Mouse (Mus musculus) liver, embryonic 12.5 days (tissue): ENCODE data around the gene Kcnf1. TPM values are rescaled to one million over a fixed set of nuclear protein-coding genes. Genes with fewer than 3 reads are reported as not detected.
"Not testable (repeated sequence)": the region's sequence is repeated elsewhere in the genome, so short reads cannot be mapped to it uniquely, and the experiment has no call there.

Experiments
- ATAC-seq: fragments of 200-750 bp; cut with Nextera tagmentation; 2 replicates; pipeline ENCODE4 v1.8.0; 2017; ENCODE audit warnings: moderate number of reproducible peaks, mild to moderate bottlenecking, moderate library complexity
- H3K27ac ChIP-seq: fragments of 300-500 bp; sonication (generic); 2 replicates; pipeline ENCODE4 v1.5.1; 2016; ENCODE audit warnings: mild to moderate bottlenecking
- H3K27me3 ChIP-seq: fragments of 300-500 bp; sonication (generic); replicated peaks from 2 replicates; pipeline ENCODE4 v1.6.1; 2016; ENCODE audit warnings: mild to moderate bottlenecking, moderate library complexity
- H3K36me3 ChIP-seq: fragments of 300-500 bp; sonication (generic); 2 replicates; pipeline ENCODE4 v1.6.1; 2016; ENCODE audit warnings: mild to moderate bottlenecking, moderate library complexity
- H3K4me1 ChIP-seq: fragments of 300-500 bp; sonication (generic); 2 replicates; pipeline ENCODE4 v1.6.1; 2016
- H3K4me2 ChIP-seq: fragments of 300-500 bp; sonication (generic); 2 replicates; pipeline ENCODE4 v1.6.1; 2016; ENCODE audit warnings: mild to moderate bottlenecking, moderate library complexity
- H3K4me3 ChIP-seq: fragments of 300-500 bp; sonication (generic); 2 replicates; pipeline ENCODE4 v1.5.1; 2016; ENCODE audit warnings: mild to moderate bottlenecking, moderate library complexity
- H3K9ac ChIP-seq: fragments of 300-500 bp; sonication (generic); 2 replicates; pipeline ENCODE4 v1.6.1; 2016; ENCODE audit warnings: mild to moderate bottlenecking, moderate library complexity
- H3K9me3 ChIP-seq: fragments of 300-500 bp; sonication (generic); replicated peaks from 2 replicates; pipeline ENCODE4 v1.6.1; 2016; ENCODE audit warnings: mild to moderate bottlenecking, moderate library complexity
- WGBS: fragments of 180-500 bp; shearing (Covaris S2); methylation state at CpG from one replicate; pipeline ENCODE4 v1.1.7; 2016; ENCODE audit not compliant: insufficient replicate concordance; 5-methylcytosine and 5-hydroxymethylcytosine counted together
- polyA plus RNA-seq: library from polyadenylated mRNA; unstranded; fragments of >200 nt; fragmentation: Nextera tagmentation; extraction: Ambion mirVana; gene quantifications from 2 replicates; pipeline ENCODE4 v1.2.1, GENCODE M21; 2016

The Kcnf1 gene
- polyA plus RNA-seq, 1 experiment from 2014 or later: 0.49 TPM

- no peaks in the 10 kb centered on the region for H3K27me3 ChIP-seq
- no peak for ATAC-seq
- H3K9me3 ChIP-seq: no peaks in the 10 kb centered on the region
- no peaks in the 10 kb centered on the region for H3K4me1 ChIP-seq
- 48% methylated on average over 1 of the region's 1 CpGs for WGBS
- no peak overlapping the region for H3K9ac ChIP-seq
- no peak overlapping the region for H3K27ac ChIP-seq
- no peak overlapping the region for H3K4me3 ChIP-seq
- no peaks in the 10 kb centered on the region for H3K36me3 ChIP-seq
- H3K4me2 ChIP-seq: no peak overlapping the region
Measured at GRCm38 (mm10) chr12:17155781-17156180, 20.9 kb downstream of the Kcnf1 start.

- Histone ChIP-seq H3K27me3 (no peaks in the 10 kb centered on the region), H3K4me3 (no peak overlapping the region), H3K4me1 (no peaks in the 10 kb centered on the region), H3K9me3 (no peaks in the 10 kb centered on the region), H3K4me2 (no peak overlapping the region), H3K27ac (no peak overlapping the region), H3K9ac (no peak overlapping the region), H3K36me3 (no peaks in the 10 kb centered on the region)
- 59% methylated on average over 7 of the region's 7 CpGs for WGBS
- no peak for ATAC-seq
Measured at GRCm38 (mm10) chr12:17152840-17153239, 23.8 kb downstream of the Kcnf1 start.

- no peak overlapping the region for H3K27ac ChIP-seq
- no peaks in the 10 kb centered on the region for H3K4me1 ChIP-seq
- H3K9ac ChIP-seq: no peak overlapping the region
- no peak for ATAC-seq
- H3K27me3 ChIP-seq: no peaks in the 10 kb centered on the region
- no peak overlapping the region for H3K4me2 ChIP-seq
- 68% methylated on average over 10 of the region's 10 CpGs for WGBS
- no peaks in the 10 kb centered on the region for H3K9me3 ChIP-seq
- H3K4me3 ChIP-seq: no peak overlapping the region
- H3K36me3 ChIP-seq: no peaks in the 10 kb centered on the region
Measured at GRCm38 (mm10) chr12:17148920-17149319, 27.8 kb downstream of the Kcnf1 start.

- Histone ChIP-seq H3K9me3 (no peaks in the 10 kb centered on the region), H3K4me2 (no peak overlapping the region), H3K4me1 (no peaks in the 10 kb centered on the region), H3K27ac (no peak overlapping the region), H3K9ac (no peak overlapping the region), H3K27me3 (no peaks in the 10 kb centered on the region), H3K4me3 (no peak overlapping the region), H3K36me3 (no peaks in the 10 kb centered on the region)
- 26% methylated on average over 2 of the region's 2 CpGs for WGBS
- no peak for ATAC-seq
Measured at GRCm38 (mm10) chr12:17141791-17142190, 34.9 kb downstream of the Kcnf1 start.

GRCm38 (mm10) chr12:17140436-17140835 lies 36.3 kb downstream of the Kcnf1 start:
- H3K27me3 ChIP-seq: no peaks in the 10 kb centered on the region
- no peak overlapping the region for H3K9ac ChIP-seq
- no peaks in the 10 kb centered on the region for H3K36me3 ChIP-seq
- no peak overlapping the region for H3K4me3 ChIP-seq
- ATAC-seq: no peak
- H3K9me3 ChIP-seq: no peaks in the 10 kb centered on the region
- H3K4me1 ChIP-seq: no peaks in the 10 kb centered on the region
- 52% methylated on average over 3 of the region's 3 CpGs for WGBS
- no peak overlapping the region for H3K4me2 ChIP-seq
- H3K27ac ChIP-seq: no peak overlapping the region

- no peak overlapping the region for H3K9ac ChIP-seq
- no peaks in the 10 kb centered on the region for H3K36me3 ChIP-seq
- no peaks in the 10 kb centered on the region for H3K4me1 ChIP-seq
- H3K4me2 ChIP-seq: no peak overlapping the region
- WGBS: 62% methylated on average over 9 of the region's 9 CpGs
- no peak overlapping the region for H3K4me3 ChIP-seq
- H3K27ac ChIP-seq: no peak overlapping the region
- no peak for ATAC-seq
- no peaks in the 10 kb centered on the region for H3K27me3 ChIP-seq
- no peaks in the 10 kb centered on the region for H3K9me3 ChIP-seq
Measured at GRCm38 (mm10) chr12:17134546-17135096, 42.1 kb downstream of the Kcnf1 start.

GRCm38 (mm10) chr12:17132243-17132642 lies 44.4 kb downstream of the Kcnf1 start:
- no peak for ATAC-seq
- Histone ChIP-seq H3K27ac (no peak overlapping the region), H3K4me3 (no peak overlapping the region), H3K27me3 (no peaks in the 10 kb centered on the region), H3K4me1 (no peaks in the 10 kb centered on the region), H3K9me3 (no peaks in the 10 kb centered on the region), H3K9ac (no peak overlapping the region), H3K36me3 (no peaks in the 10 kb centered on the region), H3K4me2 (no peak overlapping the region)
- 64% methylated on average over 8 of the region's 8 CpGs for WGBS

- no peak overlapping the region for H3K4me3 ChIP-seq
- H3K4me1 ChIP-seq: no peaks in the 10 kb centered on the region
- H3K4me2 ChIP-seq: no peak overlapping the region
- no peaks in the 10 kb centered on the region for H3K27me3 ChIP-seq
- no peaks in the 10 kb centered on the region for H3K36me3 ChIP-seq
- ATAC-seq: no peak
- 68% methylated on average over 10 of the region's 10 CpGs for WGBS
- no peaks in the 10 kb centered on the region for H3K9me3 ChIP-seq
- no peak overlapping the region for H3K27ac ChIP-seq
- no peak overlapping the region for H3K9ac ChIP-seq
Measured at GRCm38 (mm10) chr12:17131563-17131962, 45.1 kb downstream of the Kcnf1 start.

- not testable (repeated sequence) for H3K36me3 ChIP-seq, H3K9me3 ChIP-seq, H3K27ac ChIP-seq, H3K9ac ChIP-seq, H3K4me1 ChIP-seq, H3K27me3 ChIP-seq, ATAC-seq, H3K4me2 ChIP-seq, H3K4me3 ChIP-seq
- WGBS: 90% methylated on average over 11 of the region's 12 CpGs
Measured at GRCm38 (mm10) chr12:17122881-17123280, 53.8 kb downstream of the Kcnf1 start.

Other genes with a start within 250 kb of the Kcnf1 start
- gene Pqlc3, start 176.5 kb downstream of the Kcnf1 start, polyA plus RNA-seq: 5.1 and 5.6 TPM in 2 replicates
- gene 2410004P03Rik, start 165.2 kb downstream of the Kcnf1 start, polyA plus RNA-seq: 0.08 TPM in 1 of 2 replicates, not detected in the other
- gene Pdia6, start 89.7 kb upstream of the Kcnf1 start, polyA plus RNA-seq: 309 and 312 TPM in 2 replicates
- gene Atp6v1c2, start 152.5 kb upstream of the Kcnf1 start, polyA plus RNA-seq: 0.12 and 0.16 TPM in 2 replicates
- 26.4 and 26.5 TPM in 2 replicates for gene Nol10, start 171.6 kb upstream of the Kcnf1 start, polyA plus RNA-seq